Mouse (Mus musculus) retina, postnatal 1 day (tissue): Measurements from ENCODE around the gene Olfr787.

Experiments used
- DNase-seq: peaks from one replicate; pipeline ENCODE4 v3.0.0-alpha.2; 2012

Olfr787 gene

GRCm38 (mm10) chr10:129461562-129461961, at the start of gene Olfr787:
Olfr787 (plus strand) TSS chr10:129461862.
- no peak for DNase-seq

- DNase-seq: no peak
Observed at GRCm38 (mm10) chr10:129427006-129427405, 34.7 kb upstream of the Olfr787 start, which contains the start of gene Olfr786. Olfr786 (plus strand) TSS chr10:129427306.

GRCm38 (mm10) chr10:129470698-129471097, 9.0 kb downstream of the Olfr787 start, which contains the start of gene Olfr788:
Olfr788 (plus strand) TSS chr10:129470998.
- no peak for DNase-seq

DNA sequence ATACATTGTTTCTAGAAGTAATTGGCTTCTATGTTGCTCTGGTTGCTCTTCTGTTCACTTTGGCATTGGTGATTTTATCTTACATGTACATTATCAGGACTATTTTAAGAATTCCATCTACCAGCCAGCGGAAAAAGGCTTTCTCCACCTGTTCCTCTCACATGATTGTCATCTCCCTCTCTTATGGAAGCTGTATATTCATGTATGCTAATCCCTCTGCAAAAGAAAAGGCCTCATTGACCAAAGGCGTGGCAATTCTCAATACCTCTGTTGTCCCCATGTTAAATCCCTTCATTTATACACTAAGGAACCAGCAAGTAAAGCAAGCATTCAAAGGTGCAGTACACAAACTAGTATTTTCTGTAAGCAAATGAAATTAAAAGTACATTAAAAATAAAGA, 11.6 kb downstream of the Olfr787 start:
- no peak for DNase-seq

- DNase-seq: no peak
Observed at GRCm38 (mm10) chr10:129473723-129474122, 12.1 kb downstream of the Olfr787 start.

DNA sequence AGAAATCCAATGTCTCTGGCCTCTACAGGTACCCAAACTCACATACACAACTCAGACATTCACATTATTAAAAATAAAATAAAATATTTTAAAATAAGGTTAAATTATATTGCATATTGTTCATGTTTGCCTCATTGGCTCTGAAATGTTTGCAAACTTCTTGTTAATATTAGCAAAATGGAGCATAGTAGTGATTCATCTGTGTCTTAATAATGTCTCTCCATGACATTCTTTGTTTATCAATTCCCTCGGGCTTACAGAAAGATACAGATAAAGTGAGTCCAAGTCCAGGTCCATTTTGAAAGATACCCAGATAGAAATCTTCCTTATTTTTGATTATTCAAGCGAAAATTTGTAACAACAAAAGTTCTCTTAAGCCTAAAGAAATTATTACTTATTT, 22.8 kb downstream of the Olfr787 start, which contains the start of gene Olfr789:
Gene Olfr789 (plus strand): TSS at position 301 of the 400 bp plus-strand sequence.
- DNase-seq: no peak

DNA sequence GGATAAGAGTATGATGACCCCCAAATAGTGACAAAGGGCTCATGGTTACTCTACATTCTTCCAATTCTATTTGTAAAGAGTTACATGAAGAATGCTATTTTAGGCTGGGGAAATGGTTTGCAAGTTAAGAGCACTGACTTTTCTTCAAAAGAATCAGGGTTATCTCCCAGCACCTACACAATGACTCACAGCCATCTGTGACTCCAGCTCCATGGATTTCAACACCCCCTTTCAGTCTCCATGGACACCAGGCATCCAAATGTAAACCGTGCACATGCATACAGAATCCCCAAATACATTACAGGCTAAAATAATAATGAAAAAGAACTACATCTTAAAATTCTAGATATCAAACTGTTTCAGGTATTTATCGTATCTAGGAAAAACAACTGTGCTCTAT, 28.4 kb downstream of the Olfr787 start:
- no peak for DNase-seq

GRCm38 (mm10) chr10:129498192-129498591, 36.5 kb downstream of the Olfr787 start, which contains the start of gene Olfr790:
Olfr790 (plus strand) TSS chr10:129498492.
- DNase-seq: no peak
